Mouse (Mus musculus): ENCODE measurements at regions not wholly inside any gene's neighbourhood (a gene's known extent, or its start where the extent isn't known, plus 50 kb on each side); places are given as distances from the start of the nearest gene placed in this dataset.

DNA sequence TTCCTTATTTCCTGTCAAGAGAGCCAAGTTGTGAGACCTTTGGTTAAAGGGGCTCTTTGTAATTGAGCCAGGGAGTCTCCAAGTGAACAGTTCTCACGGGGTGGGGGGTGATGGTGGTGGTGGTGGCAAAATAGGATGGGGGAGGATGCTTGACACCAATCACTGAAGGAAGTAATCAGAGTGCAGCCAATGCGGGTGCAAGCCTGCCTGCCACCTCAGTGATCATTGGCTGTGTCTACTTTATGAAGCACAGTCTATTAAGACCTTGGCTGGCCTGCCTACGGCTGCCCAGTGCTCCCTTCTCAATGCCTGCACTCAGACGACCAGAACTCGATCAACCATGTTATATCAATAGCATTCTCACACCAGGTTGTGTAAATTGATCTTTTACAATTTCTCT lies 206.0 kb upstream of the Pou3f3 start:
- DNase-seq (no peak), ATAC-seq (ENCODE audit: low read depth) (no peak)
- 50% methylated on average over 5 of the region's 5 CpGs for WGBS (ENCODE audit: insufficient replicate concordance)

DNA sequence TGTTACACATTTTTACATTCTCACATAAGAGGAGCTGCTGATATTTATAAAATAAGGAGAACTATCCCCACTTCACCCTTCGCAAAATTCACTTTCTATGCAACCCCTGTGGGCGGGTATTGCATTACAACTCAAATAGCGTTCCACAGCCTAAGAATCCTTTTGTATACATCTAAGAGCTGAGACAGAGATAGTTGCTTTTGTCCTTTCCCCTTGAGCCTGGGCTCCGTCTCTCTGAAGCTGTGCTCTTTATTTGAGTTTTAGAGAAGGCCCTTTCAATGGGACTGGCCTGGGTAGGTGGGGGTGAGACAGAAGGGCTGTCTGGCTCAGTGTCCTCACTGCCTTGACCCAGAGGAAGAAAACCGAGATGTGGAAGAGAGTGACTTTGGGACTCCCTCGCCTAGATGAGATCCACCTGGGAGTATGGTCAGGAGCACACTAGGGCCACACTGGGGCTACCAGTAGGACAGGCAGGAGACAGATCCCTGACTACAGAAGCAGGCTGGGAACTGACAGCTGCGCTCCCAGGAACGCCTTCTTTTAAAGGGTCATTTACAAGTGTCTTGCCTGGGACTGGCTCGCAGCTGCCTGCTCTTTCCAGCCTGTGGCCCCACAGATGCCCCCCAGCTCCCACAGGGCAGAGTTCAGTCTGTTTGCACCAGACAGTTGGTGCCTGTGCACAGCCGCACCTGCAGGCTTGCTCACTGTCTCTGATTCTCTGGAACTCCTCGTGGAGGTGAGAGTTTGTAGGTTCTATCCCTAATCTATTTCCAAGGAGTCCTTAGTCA lies 204.5 kb upstream of the Pou3f3 start:
- WGBS (ENCODE audit: insufficient replicate concordance), result 20% methylated on average over 11 of the region's 11 CpGs
- Histone ChIP-seq H3K4me3 (replicated peaks) (peak overlapping the region; percentile 25; the same call in 1 of the 2 replicates), H3K9me3 (replicated peaks) (no peaks in the 10 kb centered on the region), H3K4me2 (peak overlapping the region; percentile 43), H3K36me3 (no peaks in the 10 kb centered on the region), H3K4me1 (replicated peaks) (no peaks in the 10 kb centered on the region), H3K27me3 (peaks cover 16% of the 10 kb centered on the region), H3K9ac (peak overlapping the region; percentile 36; the same call in 1 of the 2 replicates), H3K27ac (no peak overlapping the region)
- no peak for DNase-seq
- peak; percentile 66 for ATAC-seq (ENCODE audit: low read depth)

More for the DNA sequence above, 206.0 kb upstream of the Pou3f3 start:
- no peak overlapping the region for H3K27ac ChIP-seq
- H3K9ac ChIP-seq, result no peak overlapping the region
- H3K9me3 ChIP-seq (replicated peaks), result no peaks in the 10 kb centered on the region
- H3K4me1 ChIP-seq (replicated peaks), result no peaks in the 10 kb centered on the region
- H3K27me3 ChIP-seq, result peaks cover 16% of the 10 kb centered on the region
- no peak overlapping the region for H3K4me3 ChIP-seq (replicated peaks)
- no peaks in the 10 kb centered on the region for H3K36me3 ChIP-seq
- H3K4me2 ChIP-seq, result no peak overlapping the region

DNA sequence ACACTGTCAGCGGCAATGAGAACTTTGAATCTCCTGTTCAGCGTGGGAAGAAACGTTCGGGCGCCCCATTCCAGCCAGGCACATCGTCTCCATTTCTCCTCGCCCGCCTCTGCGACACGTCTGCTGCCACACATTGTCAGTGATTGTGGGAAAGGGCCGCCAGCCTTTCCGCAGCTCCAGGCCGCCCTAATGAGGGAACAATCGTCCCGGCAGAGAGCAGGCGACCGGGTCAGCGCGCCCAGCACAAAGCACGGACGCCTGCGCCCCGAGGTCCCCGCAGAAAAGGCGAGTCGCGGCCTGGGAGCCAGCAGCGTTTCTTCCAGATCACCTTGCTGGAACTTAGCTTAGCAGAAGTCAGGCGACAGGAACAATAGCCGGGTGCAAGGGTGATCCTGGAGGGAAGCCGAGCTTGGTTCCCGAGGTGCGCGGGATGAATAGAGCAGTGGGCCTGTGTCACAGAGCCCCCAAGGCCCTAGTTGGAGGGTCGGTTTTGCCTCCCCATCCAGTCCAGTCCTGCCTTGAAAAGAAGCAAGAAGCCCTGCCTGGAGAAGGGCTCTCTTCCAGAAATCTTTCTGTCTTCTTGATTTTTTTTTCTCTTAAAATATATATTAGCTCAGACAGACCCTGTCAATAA lies 203.8 kb upstream of the Pou3f3 start:
- no peak overlapping the region for H3K27ac ChIP-seq
- peak overlapping the region; percentile 43 for H3K4me2 ChIP-seq
- no peaks in the 10 kb centered on the region for H3K4me1 ChIP-seq (replicated peaks)
- H3K9ac ChIP-seq, result peak overlapping the region; percentile 36; the same call in 1 of the 2 replicates
- H3K27me3 ChIP-seq, result peaks cover 16% of the 10 kb centered on the region
- 0 out of 2 replicates have a peak, but pooled peaks have one; percentile 12 for ATAC-seq (ENCODE audit: low read depth)
- DNase-seq, result no peak
- H3K9me3 ChIP-seq (replicated peaks), result no peaks in the 10 kb centered on the region
- WGBS (ENCODE audit: insufficient replicate concordance), result 6% methylated on average over 35 of the region's 35 CpGs
- peak overlapping the region; percentile 25 for H3K4me3 ChIP-seq (replicated peaks)
- H3K36me3 ChIP-seq, result no peaks in the 10 kb centered on the region

- Histone ChIP-seq H3K9ac (no peak overlapping the region), H3K9me3 (replicated peaks) (no peaks in the 10 kb centered on the region), H3K4me2 (no peak overlapping the region), H3K4me1 (replicated peaks) (no peaks in the 10 kb centered on the region), H3K4me3 (replicated peaks) (no peak overlapping the region), H3K36me3 (no peaks in the 10 kb centered on the region), H3K27ac (no peak overlapping the region), H3K27me3 (peaks cover 12% of the 10 kb centered on the region)
- WGBS (ENCODE audit: insufficient replicate concordance), result 67% methylated on average over 3 of the region's 3 CpGs
- DNase-seq (no peak), ATAC-seq (ENCODE audit: low read depth) (no peak)
These were observed 199.5 kb upstream of the Pou3f3 start for GRCm38 (mm10) chr1:42496022-42496421.

- H3K27ac ChIP-seq, result no peak overlapping the region
- H3K27me3 ChIP-seq, result peaks cover 8% of the 10 kb centered on the region
- no peaks in the 10 kb centered on the region for H3K9me3 ChIP-seq (replicated peaks)
- H3K4me2 ChIP-seq, result no peak overlapping the region
- 56% methylated on average over 6 of the region's 6 CpGs for WGBS (ENCODE audit: insufficient replicate concordance)
- no peaks in the 10 kb centered on the region for H3K36me3 ChIP-seq
- no peak overlapping the region for H3K9ac ChIP-seq
- H3K4me1 ChIP-seq (replicated peaks), result no peaks in the 10 kb centered on the region
- no peak for ATAC-seq (ENCODE audit: low read depth)
- DNase-seq, result no peak
- H3K4me3 ChIP-seq (replicated peaks), result no peak overlapping the region
These were observed 199.1 kb upstream of the Pou3f3 start for GRCm38 (mm10) chr1:42496433-42496832.

DNA sequence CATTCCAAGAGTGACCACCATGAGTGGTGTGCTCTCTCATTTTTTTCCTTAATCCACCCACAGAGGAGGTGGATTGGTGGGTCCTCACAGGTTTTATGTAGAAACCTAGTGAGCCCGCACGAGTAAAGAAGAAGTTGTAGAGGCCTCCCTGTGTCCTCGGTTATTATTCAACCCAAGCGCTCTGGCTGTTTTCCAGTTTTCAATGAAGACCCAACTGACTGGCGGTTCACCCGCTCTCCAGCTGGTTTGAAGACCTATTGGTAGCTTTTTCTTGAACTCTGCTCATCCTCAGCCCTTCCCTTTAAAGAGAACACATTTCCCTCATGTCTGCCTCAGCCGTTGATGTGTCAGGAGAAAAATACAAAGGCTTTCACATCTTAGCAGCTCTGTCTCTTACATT lies 196.7 kb upstream of the Pou3f3 start:
- 78% methylated on average over 7 of the region's 7 CpGs for WGBS (ENCODE audit: insufficient replicate concordance)
- Histone ChIP-seq H3K9ac (no peak overlapping the region), H3K4me1 (replicated peaks) (no peaks in the 10 kb centered on the region), H3K27ac (no peak overlapping the region), H3K4me3 (replicated peaks) (no peak overlapping the region), H3K9me3 (replicated peaks) (no peaks in the 10 kb centered on the region), H3K27me3 (no peaks in the 10 kb centered on the region), H3K36me3 (no peaks in the 10 kb centered on the region), H3K4me2 (no peak overlapping the region)
- no peak for DNase-seq
- no peak for ATAC-seq (ENCODE audit: low read depth)

- no peak for DNase-seq
- Histone ChIP-seq H3K9me3 (replicated peaks) (no peaks in the 10 kb centered on the region), H3K27ac (no peak overlapping the region), H3K36me3 (no peaks in the 10 kb centered on the region), H3K4me1 (replicated peaks) (no peaks in the 10 kb centered on the region), H3K4me3 (replicated peaks) (no peak overlapping the region), H3K4me2 (no peak overlapping the region), H3K9ac (no peak overlapping the region), H3K27me3 (no peaks in the 10 kb centered on the region)
- 61% methylated on average over 9 of the region's 9 CpGs for WGBS (ENCODE audit: insufficient replicate concordance)
- ATAC-seq (ENCODE audit: low read depth), result no peak
These were observed 191.1 kb upstream of the Pou3f3 start for GRCm38 (mm10) chr1:42504491-42504890.

GRCm38 (mm10) chr1:42505048-42505729 lies 190.4 kb upstream of the Pou3f3 start:
- Histone ChIP-seq H3K4me1 (replicated peaks) (no peaks in the 10 kb centered on the region), H3K36me3 (no peaks in the 10 kb centered on the region), H3K27me3 (no peaks in the 10 kb centered on the region), H3K9ac (no peak overlapping the region), H3K4me3 (replicated peaks) (no peak overlapping the region), H3K4me2 (no peak overlapping the region), H3K9me3 (replicated peaks) (no peaks in the 10 kb centered on the region), H3K27ac (no peak overlapping the region)
- DNase-seq (no peak), ATAC-seq (ENCODE audit: low read depth) (no peak)
- WGBS (ENCODE audit: insufficient replicate concordance), result 71% methylated on average over 10 of the region's 10 CpGs

DNA sequence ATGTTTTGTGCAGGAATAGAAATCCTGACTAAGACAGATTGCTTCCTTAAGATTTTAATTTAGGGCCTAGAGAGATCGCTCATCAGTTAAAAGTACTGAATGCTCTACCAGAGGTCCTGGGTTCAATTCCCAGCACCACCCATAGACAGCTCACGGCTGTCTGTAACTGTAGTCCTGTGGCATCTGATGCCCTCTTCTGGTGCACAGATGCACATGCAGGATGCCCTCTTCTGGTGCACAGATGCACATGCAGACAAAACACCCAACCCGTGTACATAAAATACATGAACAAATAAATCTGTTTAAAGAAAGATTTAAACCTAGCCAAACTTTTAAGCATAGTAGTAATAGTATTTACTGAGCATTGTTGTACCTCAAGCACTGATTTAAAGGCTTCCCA lies 181.2 kb upstream of the Pou3f3 start:
- H3K9ac ChIP-seq, result no peak overlapping the region
- H3K27ac ChIP-seq, result no peak overlapping the region
- H3K9me3 ChIP-seq (replicated peaks), result no peaks in the 10 kb centered on the region
- DNase-seq, result no peak
- no peaks in the 10 kb centered on the region for H3K27me3 ChIP-seq
- no peak overlapping the region for H3K4me2 ChIP-seq
- no peak overlapping the region for H3K4me3 ChIP-seq (replicated peaks)
- H3K4me1 ChIP-seq (replicated peaks), result no peaks in the 10 kb centered on the region
- no peaks in the 10 kb centered on the region for H3K36me3 ChIP-seq
- WGBS (ENCODE audit: insufficient replicate concordance), result 65% methylated on average over 3 of the region's 3 CpGs
- no peak for ATAC-seq (ENCODE audit: low read depth)

DNA sequence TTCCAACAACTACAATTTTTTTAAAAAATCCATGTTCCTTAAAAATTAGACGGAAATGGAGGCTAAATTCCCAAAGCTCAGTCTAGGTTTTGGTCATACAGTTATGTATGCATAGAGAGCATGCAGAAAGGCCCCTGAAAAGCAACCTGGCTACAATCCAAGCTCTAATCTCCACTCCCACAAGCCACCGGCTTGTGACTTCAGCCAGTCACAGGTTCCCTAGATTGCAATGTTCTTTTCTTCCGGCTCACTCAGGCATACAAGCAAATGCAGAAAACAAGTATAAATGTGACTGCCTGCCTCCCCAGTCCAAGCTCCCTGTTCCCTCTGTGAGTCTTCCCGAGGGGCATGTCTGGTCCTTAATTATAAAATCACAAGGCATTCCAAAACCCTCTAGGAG lies 171.2 kb upstream of the Pou3f3 start:
- no peak overlapping the region for H3K9ac ChIP-seq
- no peaks in the 10 kb centered on the region for H3K4me1 ChIP-seq (replicated peaks)
- ATAC-seq (ENCODE audit: low read depth) (no peak), DNase-seq (no peak)
- no peak overlapping the region for H3K4me3 ChIP-seq (replicated peaks)
- H3K4me2 ChIP-seq, result no peak overlapping the region
- no peak overlapping the region for H3K27ac ChIP-seq
- H3K9me3 ChIP-seq (replicated peaks), result no peaks in the 10 kb centered on the region
- WGBS (ENCODE audit: insufficient replicate concordance), result 55% methylated on average over 4 of the region's 4 CpGs
- no peaks in the 10 kb centered on the region for H3K36me3 ChIP-seq
- no peaks in the 10 kb centered on the region for H3K27me3 ChIP-seq

DNA sequence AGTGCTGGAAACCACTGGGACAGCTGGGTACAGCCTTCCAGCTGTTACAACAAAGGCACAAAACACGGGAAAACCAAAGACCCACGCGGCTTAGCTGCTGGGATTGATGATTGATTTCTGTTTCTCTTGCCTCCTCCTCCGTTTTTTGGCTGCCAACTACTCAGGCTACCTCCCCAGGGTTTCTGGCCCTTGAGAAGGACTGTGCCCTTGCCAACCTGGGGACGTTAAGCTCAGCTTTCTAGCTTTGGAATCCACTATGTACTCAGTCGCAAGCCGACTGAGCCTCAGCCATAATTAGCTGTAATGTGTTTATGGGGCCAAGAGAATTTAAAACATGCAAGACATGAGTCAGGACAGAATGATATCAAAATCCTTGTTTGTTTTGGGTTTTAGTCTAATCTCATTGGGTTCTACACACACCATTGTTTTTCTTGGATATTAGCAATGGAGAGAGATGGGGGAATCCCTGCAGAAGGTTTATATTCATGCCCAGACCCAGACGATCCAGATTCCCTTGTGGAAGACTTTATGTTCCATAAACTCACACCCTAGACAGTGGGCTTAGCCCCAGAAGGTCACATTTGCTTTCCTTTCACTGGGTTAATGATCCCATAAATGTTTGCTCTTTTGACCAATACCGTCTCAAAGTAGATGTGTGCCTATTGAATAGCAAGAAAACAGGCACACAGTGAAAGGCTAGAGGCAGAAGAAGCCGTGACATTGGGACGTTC lies 167.7 kb upstream of the Pou3f3 start:
- H3K36me3 ChIP-seq, result no peaks in the 10 kb centered on the region
- no peak overlapping the region for H3K4me2 ChIP-seq
- no peak overlapping the region for H3K4me3 ChIP-seq (replicated peaks)
- DNase-seq (no peak), ATAC-seq (ENCODE audit: low read depth) (no peak)
- H3K27me3 ChIP-seq, result no peaks in the 10 kb centered on the region
- no peak overlapping the region for H3K9ac ChIP-seq
- H3K27ac ChIP-seq, result no peak overlapping the region
- H3K4me1 ChIP-seq (replicated peaks), result no peaks in the 10 kb centered on the region
- 61% methylated on average over 11 of the region's 11 CpGs for WGBS (ENCODE audit: insufficient replicate concordance)
- H3K9me3 ChIP-seq (replicated peaks), result no peaks in the 10 kb centered on the region

Measured in liver, embryonic 13.5 days (tissue).